Mouse (Mus musculus): ENCODE measurements around the gene Ltb. TPM values are rescaled to one million over a fixed set of nuclear protein-coding genes. Genes with fewer than 3 reads are reported as not detected.

The Ltb gene
- total RNA-seq (2021): not detected
- long read RNA-seq, experiment 1: 0 reads
- long read RNA-seq, experiment 2: 0 reads

- DNase-seq: no peak
Observed at GRCm38 (mm10) chr17:35193881-35194843, at the start of gene Ltb. Gene Ltb, plus strand, starts transcription at chr17:35194439.

DNA sequence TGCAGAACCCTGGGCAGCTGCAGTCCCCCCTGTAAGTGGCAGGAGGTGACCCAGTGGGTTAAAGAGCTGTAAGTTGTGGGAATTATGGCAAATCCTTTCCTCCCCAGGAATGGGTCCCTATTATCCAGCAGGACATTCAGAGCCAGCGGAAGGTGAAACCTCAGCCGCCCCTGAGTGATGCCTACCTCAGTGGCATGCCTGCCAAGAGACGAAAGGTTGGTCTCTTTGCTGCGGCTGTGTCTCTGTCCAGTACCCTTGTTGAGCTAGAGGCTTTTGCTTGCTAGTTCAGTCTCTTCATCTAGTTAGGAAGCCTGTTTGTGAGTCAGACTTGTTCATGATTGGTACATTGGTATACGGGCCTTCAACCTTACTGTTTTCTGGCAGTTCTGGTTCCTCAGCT lies 48.1 kb upstream of the Ltb start:
- DNase-seq: no peak

DNA sequence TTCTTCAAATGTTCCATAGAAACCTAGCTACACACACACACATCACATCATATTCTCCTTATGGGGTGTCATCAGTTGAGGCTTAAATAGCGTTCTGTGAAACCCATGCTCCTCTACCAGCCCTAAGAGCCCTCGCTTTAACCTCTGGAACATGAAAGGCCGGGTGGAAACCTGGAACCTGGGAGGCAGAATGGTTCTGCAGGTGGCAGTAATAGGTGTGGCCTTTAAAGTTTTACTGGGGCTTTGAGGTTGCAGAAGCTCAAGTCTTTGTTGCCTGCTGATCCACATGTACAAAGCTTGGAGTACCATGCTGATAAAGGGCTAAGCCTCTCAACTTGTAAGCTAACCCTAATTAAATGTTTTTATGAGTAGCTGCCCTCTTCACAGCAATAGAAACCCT lies 46.9 kb upstream of the Ltb start:
- no peak for DNase-seq

GRCm38 (mm10) chr17:35147922-35148639 lies 46.2 kb upstream of the Ltb start:
- DNase-seq: no peak

DNA sequence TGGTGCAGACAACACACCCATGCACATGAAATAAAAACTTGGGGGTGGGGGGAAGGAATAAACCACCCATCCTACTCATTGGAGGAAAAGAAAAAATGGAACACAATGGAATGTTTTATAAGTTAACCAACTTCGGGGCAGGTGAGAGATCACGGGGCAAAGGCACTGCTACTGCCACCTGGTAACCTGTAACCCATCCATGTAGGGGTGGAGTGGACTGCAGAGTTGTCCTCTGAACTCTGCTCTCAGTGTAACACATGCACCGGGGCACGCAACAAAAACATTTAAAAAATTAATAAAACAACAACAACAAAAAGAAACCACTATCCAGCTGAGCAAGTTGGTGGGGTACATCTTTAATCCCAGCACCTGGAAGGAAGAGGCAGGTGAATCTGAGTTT lies 42.1 kb upstream of the Ltb start:
- DNase-seq: no peak

GRCm38 (mm10) chr17:35153077-35153476 lies 41.2 kb upstream of the Ltb start:
- no peak for DNase-seq

- DNase-seq: no peak
Observed at GRCm38 (mm10) chr17:35153931-35154330, 40.3 kb upstream of the Ltb start.

GRCm38 (mm10) chr17:35154616-35155015 lies 39.6 kb upstream of the Ltb start:
- DNase-seq: no peak

- no peak for DNase-seq
Observed at GRCm38 (mm10) chr17:35155451-35155850, 38.8 kb upstream of the Ltb start.

- no peak for DNase-seq
Observed at GRCm38 (mm10) chr17:35156461-35157200, 37.6 kb upstream of the Ltb start.

DNA sequence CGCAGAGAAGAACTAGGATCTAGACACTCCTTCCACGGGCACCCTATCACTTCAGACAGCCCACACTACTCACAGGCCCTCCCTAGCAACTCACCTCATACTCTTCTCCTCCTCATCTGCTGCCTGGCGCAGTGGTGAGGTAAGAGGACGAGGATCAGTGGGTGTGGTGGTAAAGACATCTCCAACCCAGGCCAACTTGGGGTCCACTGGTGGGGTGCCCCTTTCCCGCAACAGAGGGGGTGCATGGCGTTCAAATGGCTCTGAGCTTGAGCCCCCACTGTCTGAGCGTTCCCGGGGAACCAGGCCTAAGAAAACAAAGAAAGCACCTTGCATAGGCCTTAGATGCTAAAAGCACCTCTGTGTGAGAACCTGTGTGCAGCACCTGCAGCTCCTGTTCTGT lies 37.0 kb upstream of the Ltb start:
- no peak for DNase-seq

- no peak for DNase-seq
Observed at GRCm38 (mm10) chr17:35157661-35158175, 36.5 kb upstream of the Ltb start.

GRCm38 (mm10) chr17:35158850-35159593 lies 35.2 kb upstream of the Ltb start:
- DNase-seq: no peak

GRCm38 (mm10) chr17:35159638-35160037 lies 34.6 kb upstream of the Ltb start:
- DNase-seq: no peak

DNA sequence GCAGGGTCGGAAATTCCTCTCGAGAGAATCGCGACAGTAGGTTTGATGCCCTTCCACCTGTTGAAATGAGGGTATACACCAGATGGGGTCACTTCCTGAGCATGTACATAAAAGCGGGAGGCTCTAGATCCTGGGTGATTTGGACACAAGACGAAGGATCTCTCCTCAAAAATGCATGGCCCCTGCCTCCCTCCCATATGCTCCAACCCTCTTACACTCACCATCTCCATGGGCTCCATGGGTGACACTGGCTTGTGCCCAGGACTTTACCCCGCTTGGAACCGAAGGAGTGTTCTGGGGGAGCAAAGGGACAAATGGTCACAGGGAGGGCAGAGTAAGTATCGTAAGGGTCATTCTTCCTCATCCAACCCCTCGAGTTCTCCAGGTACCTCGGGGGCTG lies 32.8 kb upstream of the Ltb start:
- DNase-seq: no peak

- DNase-seq: no peak
Observed at GRCm38 (mm10) chr17:35162121-35162520, 32.1 kb upstream of the Ltb start.

DNA sequence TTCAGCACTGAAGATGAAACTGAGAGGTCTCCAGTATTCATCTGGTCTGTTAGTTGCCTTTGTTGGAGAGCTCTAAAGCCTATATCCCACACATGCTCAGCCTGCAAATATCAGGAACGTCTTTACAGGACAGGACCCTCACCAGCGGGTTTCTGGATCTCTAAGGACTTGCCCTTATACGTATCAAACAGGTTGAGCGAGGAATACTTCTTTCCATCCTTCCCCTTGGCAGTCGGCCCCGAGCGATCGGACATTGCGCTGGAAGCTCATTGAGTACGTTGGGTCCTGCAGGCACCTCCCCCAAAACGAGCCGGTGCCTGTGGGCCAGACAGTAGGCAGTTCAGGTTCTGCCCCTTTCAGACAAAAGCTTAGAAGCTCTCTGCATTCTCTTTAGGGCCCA lies 31.5 kb upstream of the Ltb start:
- no peak for DNase-seq

DNA sequence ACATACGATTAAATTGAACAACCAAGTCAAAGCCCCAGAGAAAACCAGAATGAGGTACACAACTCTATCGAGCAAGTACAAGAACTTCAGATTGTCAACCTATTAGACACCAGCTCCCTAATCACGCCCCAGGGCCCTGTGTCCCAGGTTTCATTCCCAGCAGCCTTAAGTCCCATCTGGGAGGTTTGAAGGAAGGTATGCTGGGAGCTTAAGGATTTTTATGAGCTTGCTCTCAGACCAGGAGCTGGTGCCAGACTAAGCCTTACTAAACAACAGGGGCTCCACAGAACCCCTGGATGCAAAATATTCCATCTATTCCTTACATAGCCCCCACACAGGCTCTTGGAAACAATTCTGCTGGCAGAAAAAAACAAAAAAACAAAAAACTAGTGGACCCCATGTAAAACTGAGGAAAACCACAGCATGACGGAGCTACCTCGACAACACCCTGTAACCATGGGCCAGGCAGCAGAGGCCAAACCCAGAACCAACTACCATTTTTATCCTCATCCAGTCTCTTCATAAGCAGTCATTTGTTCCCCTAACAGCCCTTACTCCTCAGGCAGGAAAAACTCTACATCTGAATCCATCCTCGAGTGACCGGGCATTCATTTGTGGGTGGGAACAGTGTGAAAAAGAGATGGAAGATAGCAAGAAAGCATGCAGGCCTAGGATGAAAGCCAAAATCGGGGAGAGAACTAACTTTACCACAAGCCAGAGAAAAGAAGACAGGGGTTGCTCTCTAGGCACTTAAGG lies 30.7 kb upstream of the Ltb start:
- DNase-seq: no peak

DNA sequence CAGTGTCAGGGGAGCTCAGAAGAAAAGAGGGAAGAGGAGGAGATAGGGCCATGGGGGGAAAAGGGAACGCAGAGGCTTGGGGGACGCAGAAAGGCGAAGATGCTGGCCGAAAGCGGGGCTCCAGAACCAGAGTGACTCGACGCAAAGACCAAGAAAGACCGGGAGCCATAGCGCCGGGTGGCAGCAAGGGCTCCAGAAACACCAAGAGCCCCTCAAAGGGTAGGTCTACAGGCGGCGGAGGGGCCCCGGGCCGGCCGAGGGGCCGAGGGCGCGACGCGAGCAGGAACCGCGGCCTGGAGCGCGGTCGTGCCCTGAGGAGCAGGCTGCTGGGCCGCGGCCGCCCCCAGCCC lies 30.0 kb upstream of the Ltb start:
- DNase-seq: no peak

DNA sequence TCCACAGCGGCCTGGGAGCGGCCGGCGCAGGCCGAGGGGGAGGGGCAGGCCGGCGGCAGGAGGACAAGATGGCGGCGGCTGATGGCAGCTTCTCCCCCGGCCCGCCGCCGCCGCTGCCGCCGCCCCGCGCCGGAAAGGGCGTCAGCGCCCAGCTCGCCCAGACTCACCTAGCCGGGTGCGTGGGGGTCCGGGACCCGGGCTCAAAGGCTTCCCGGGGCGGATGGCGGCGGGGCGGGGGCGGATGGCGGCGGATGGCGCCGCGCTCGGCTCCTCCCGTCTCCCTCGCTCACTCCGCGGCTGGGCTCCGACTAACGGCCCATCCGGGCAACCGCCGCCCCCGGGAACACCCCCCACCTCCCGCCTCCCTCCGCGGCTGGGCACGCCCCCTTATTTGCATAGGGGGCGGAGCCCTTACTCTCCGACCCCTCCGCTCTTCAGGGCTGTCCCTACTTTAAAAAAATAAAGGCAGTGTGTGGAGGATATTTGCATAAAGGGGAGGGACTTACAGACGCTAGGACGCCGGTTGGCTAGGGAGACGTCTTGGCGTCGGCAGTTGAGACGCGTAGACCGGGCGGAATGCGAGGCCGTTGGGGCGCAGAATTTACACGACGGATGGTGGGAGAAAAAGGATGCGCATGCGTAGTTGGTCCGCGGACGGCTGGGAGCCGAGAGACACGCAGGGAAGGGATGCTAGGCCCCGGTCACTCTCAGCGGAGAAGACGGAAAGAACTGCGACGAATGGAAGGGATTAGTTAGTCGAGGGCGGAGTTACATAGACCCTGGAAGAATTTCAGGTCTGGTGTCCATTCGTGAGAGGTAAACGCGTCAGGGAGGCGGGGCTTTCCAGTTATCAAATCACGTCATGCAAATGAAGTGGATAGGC lies 29.4 kb upstream of the Ltb start, which contains the start of gene Prrc2a:
Gene Prrc2a (minus strand): TSS at position 330 of the 883 bp plus-strand sequence.
- DNase-seq: peak; percentile 98
